Mouse (Mus musculus) granulocyte monocyte progenitor cell, adult 5-6 weeks (primary cell): ENCODE measurements around the gene Casq2. TPM values are rescaled to one million over a fixed set of nuclear protein-coding genes. Genes with fewer than 3 reads are reported as not detected.

Experiments
- ATAC-seq: replicated peaks from 2 replicates; pipeline ENCODE4 v1.8.0; 2016; ENCODE audit warnings: mild to moderate bottlenecking, moderate TSS enrichment, inconsistent platforms; ENCODE audit not compliant: poor library complexity, severe bottlenecking
- total RNA-seq, 2 experiments: library from RNA; stranded (forward) in 1 of 2; stranded (reverse) in 1 of 2; fragments of 200-712, 200-1000 nt in 1 of 2; fragments of >200 nt in 1 of 2; fragmentation: Nextera tagmentation in 1 of 2; gene quantifications; 2 replicates each; pipeline ENCODE4 v1.2.3; 2014 to 2017

The Casq2 gene
- total RNA-seq, 2 experiments from 2014 or later = not detected

- ATAC-seq = no peak
Measured at GRCm38 (mm10) chr3:102128242-102128641, 42.0 kb downstream of the Casq2 start.

- no peak for ATAC-seq
Measured at GRCm38 (mm10) chr3:102130478-102130877, 44.3 kb downstream of the Casq2 start.

- ATAC-seq = no peak
Measured at GRCm38 (mm10) chr3:102131627-102132324, 45.6 kb downstream of the Casq2 start.

GRCm38 (mm10) chr3:102135389-102136113 is 49.3 kb downstream of the Casq2 start:
- ATAC-seq = no peak

- no peak for ATAC-seq
Measured at GRCm38 (mm10) chr3:102137158-102137557, 50.9 kb downstream of the Casq2 start.

GRCm38 (mm10) chr3:102138899-102139298 is 52.7 kb downstream of the Casq2 start:
- no peak for ATAC-seq

- ATAC-seq = no peak
Measured at GRCm38 (mm10) chr3:102140606-102141005, 54.4 kb downstream of the Casq2 start.

GRCm38 (mm10) chr3:102141451-102141850 is 55.2 kb downstream of the Casq2 start:
- no peak for ATAC-seq

GRCm38 (mm10) chr3:102141893-102142292 is 55.7 kb downstream of the Casq2 start:
- no peak for ATAC-seq

GRCm38 (mm10) chr3:102142947-102143346 is 56.7 kb downstream of the Casq2 start:
- no peak for ATAC-seq

- no peak for ATAC-seq
Measured at GRCm38 (mm10) chr3:102143536-102143935, 57.3 kb downstream of the Casq2 start.

GRCm38 (mm10) chr3:102144401-102144800 is 58.2 kb downstream of the Casq2 start:
- ATAC-seq = no peak

- ATAC-seq = no peak
Measured at GRCm38 (mm10) chr3:102145645-102146386, 59.6 kb downstream of the Casq2 start.

GRCm38 (mm10) chr3:102146428-102146827 is 60.2 kb downstream of the Casq2 start:
- ATAC-seq = no peak

GRCm38 (mm10) chr3:102147189-102147588 is 61.0 kb downstream of the Casq2 start:
- ATAC-seq = no peak

GRCm38 (mm10) chr3:102149941-102150340 is 63.7 kb downstream of the Casq2 start:
- no peak for ATAC-seq

- ATAC-seq = no peak
Measured at GRCm38 (mm10) chr3:102151850-102152249, 65.6 kb downstream of the Casq2 start.

GRCm38 (mm10) chr3:102152471-102152870 is 66.3 kb downstream of the Casq2 start:
- ATAC-seq = no peak

GRCm38 (mm10) chr3:102152872-102153271 is 66.7 kb downstream of the Casq2 start:
- no peak for ATAC-seq

GRCm38 (mm10) chr3:102154107-102154506 is 67.9 kb downstream of the Casq2 start:
- ATAC-seq = no peak

- ATAC-seq = no peak
Measured at GRCm38 (mm10) chr3:102156737-102157136, 70.5 kb downstream of the Casq2 start.
